Mouse (Mus musculus) lung, postnatal 10 days (tissue): ENCODE results near the gene Tex19.1.

Source experiments
- DNase-seq: peaks from one replicate; pipeline ENCODE4 v3.0.0; 2021

Tex19.1 gene

GRCm38 (mm10) chr11:121148193-121148592 lies 2.2 kb downstream of the Tex19.1 start:
- no peak for DNase-seq

- no peak for DNase-seq
These were observed 8.3 kb downstream of the Tex19.1 start for GRCm38 (mm10) chr11:121154203-121154602.

- DNase-seq = peak; percentile 19
These were observed 10.5 kb downstream of the Tex19.1 start for GRCm38 (mm10) chr11:121156411-121156891.

GRCm38 (mm10) chr11:121159971-121160370 lies 14.0 kb downstream of the Tex19.1 start, which contains the start of gene Uts2r:
Gene Uts2r, plus strand, starts transcription at chr11:121160271.
- no peak for DNase-seq

- DNase-seq = no peak
These were observed 14.8 kb downstream of the Tex19.1 start for GRCm38 (mm10) chr11:121160636-121161346.

GRCm38 (mm10) chr11:121163751-121164150 lies 17.8 kb downstream of the Tex19.1 start:
- DNase-seq = no peak

- no peak for DNase-seq
These were observed 27.3 kb downstream of the Tex19.1 start for GRCm38 (mm10) chr11:121173203-121173602.

GRCm38 (mm10) chr11:121174234-121174633 lies 28.3 kb downstream of the Tex19.1 start:
- no peak for DNase-seq

GRCm38 (mm10) chr11:121176285-121177270 lies 30.6 kb downstream of the Tex19.1 start:
- DNase-seq = peak; percentile 78

GRCm38 (mm10) chr11:121189681-121190080 lies 43.7 kb downstream of the Tex19.1 start:
- no peak for DNase-seq

GRCm38 (mm10) chr11:121192742-121193141 lies 46.8 kb downstream of the Tex19.1 start:
- no peak for DNase-seq

GRCm38 (mm10) chr11:121193415-121193814 lies 47.5 kb downstream of the Tex19.1 start:
- no peak for DNase-seq
